Mouse (Mus musculus): ENCODE data around the gene Gtdc1.

- TF ChIP-seq POLR2A (IDR thresholded peaks at IDR 0.05; ENCODE audit: extremely low read depth, insufficient read depth, low read length) (no peak), CTCF (IDR thresholded peaks at IDR 0.05; ENCODE audit: low read depth, low read length) (no peak)
These were observed 386.6 kb downstream of the Gtdc1 start for GRCm38 (mm10) chr2:44540881-44541280.
